Mouse (Mus musculus): ENCODE data around the gene Nfatc2ip. TPM values are rescaled to one million over a fixed set of nuclear protein-coding genes. Genes with fewer than 3 reads are reported as not detected.

Nfatc2ip gene
- polyA plus RNA-seq, 1 experiment, result 6.4 TPM

DNA sequence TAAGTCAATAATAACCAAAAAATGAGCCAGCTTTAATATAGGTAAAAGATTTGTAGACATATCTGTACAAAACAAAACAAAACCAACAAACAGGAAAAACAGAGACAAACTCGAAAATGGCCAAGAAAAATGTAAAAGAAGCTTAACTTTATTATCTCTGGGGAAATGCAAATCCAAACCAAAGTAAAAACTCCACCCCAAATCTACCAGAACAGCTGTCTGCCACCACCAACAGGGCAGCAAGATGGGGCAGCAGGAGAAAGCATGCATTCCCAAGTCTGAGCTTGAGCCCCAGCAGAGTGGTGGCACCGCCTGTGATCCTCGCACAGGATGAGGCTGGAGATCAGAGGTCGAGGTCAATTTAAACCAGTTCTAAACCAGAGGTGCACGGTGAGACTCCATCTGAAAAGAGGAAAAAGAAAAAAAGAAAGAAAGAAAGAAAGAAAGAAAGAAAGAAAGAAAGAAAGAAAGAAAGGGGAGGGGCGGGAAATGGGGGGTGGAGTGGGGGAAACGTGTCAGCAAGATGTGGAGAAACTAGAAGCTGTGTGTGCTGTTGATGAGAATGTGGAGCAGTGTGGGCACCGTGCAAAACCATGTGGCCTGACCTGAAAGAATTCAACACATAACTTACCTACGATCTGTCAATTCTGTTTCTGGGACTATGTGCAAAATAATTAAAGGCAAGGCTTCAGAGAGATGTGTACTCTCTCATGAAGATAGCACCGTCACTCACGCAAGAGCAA is 43.1 kb downstream of the Nfatc2ip start:
- H3K4me3 ChIP-seq (replicated peaks; ENCODE audit: insufficient read depth, low read depth, low read length), result no peak overlapping the region
- no peak for TF ChIP-seq CTCF (IDR thresholded peaks at IDR 0.05; ENCODE audit: borderline replicate concordance, insufficient read depth, low read depth, low read length)
- TF ChIP-seq POLR2A (IDR thresholded peaks at IDR 0.05; ENCODE audit: borderline replicate concordance, insufficient read depth, low read length), result no peak
- H3K4me1 ChIP-seq (ENCODE audit: control insufficient read depth, insufficient read depth, low read length), result no peaks in the 10 kb centered on the region
- 60% methylated on average over 11 of the region's 11 CpGs for WGBS
- no peaks in the 10 kb centered on the region for H3K27me3 ChIP-seq (ENCODE audit: control insufficient read depth, insufficient read depth, low read length)
- no peak overlapping the region for H3K27ac ChIP-seq (ENCODE audit: insufficient read depth, low read length)
- no peak for DNase-seq

DNA sequence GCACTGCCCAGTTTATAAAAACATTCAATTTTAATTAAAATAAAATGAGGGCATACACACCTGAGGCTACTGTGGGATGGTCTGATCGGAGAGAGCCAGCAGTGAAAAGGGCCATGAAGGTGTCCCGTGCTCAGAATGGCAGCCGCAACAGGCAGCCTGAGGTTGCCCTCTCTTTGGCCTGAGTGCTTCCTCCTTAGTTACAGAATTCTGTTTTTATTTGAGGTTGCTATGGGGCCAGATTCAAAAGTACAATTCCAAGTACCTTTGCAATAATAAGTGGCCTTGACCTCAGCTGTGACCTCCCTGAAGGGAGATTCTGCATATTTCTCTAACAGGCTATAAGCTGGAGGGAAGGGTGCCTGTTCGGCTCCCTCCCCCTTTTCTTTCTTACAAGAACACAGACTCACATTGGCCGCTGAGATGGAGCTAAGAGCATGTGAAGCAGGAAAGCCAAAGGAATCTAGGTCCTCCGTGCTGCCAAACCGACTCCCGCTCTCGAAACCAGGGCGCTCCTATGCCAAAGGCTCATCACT is 45.1 kb downstream of the Nfatc2ip start:
- Histone ChIP-seq H3K27ac (ENCODE audit: insufficient read depth, low read length) (no peak overlapping the region), H3K4me1 (ENCODE audit: control insufficient read depth, insufficient read depth, low read length) (no peaks in the 10 kb centered on the region), H3K4me3 (replicated peaks; ENCODE audit: insufficient read depth, low read depth, low read length) (no peak overlapping the region), H3K27me3 (ENCODE audit: control insufficient read depth, insufficient read depth, low read length) (no peaks in the 10 kb centered on the region)
- TF ChIP-seq POLR2A (IDR thresholded peaks at IDR 0.05; ENCODE audit: borderline replicate concordance, insufficient read depth, low read length) (no peak), CTCF (IDR thresholded peaks at IDR 0.05; ENCODE audit: borderline replicate concordance, insufficient read depth, low read depth, low read length) (no peak)
- WGBS, result 45% methylated on average over 10 of the region's 10 CpGs
- DNase-seq, result no peak

DNA sequence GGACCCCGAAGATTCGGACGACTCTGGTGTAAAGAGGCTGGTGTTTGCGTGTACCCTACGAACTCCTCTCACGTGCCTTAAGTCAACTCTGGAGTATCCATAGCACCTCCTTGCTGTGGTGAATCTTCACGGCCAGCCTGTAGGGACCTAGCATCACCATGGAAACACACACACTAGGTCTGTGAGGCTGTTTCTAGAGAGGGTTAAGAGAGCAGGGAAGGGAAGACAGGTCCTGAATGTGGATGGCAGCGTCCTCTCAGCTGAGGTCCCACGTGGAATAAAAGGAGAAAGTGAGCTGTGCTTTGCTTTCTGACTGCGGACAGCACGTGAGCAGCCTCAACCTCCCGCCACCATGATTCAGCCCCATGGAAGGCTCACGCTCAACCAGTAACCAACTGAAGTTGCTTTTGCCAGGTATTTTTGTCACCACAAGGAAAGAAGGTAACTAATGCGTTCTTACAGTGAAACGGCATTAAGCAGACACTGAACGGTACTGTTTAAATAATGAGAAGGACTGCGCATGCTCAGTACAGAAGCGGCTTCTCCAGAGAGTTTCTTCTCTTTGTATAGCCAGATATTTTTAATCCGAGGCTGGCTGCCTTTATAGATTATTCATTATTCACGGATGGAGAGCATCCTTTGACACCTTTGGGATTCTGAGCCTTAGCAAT is 45.7 kb downstream of the Nfatc2ip start:
- TF ChIP-seq POLR2A (IDR thresholded peaks at IDR 0.05; ENCODE audit: borderline replicate concordance, insufficient read depth, low read length), result no peak
- H3K4me3 ChIP-seq (replicated peaks; ENCODE audit: insufficient read depth, low read depth, low read length), result peak overlapping the region; percentile 42
- no peaks in the 10 kb centered on the region for H3K4me1 ChIP-seq (ENCODE audit: control insufficient read depth, insufficient read depth, low read length)
- H3K27ac ChIP-seq (ENCODE audit: insufficient read depth, low read length), result no peak overlapping the region
- 58% methylated on average over 20 of the region's 20 CpGs for WGBS
- no peaks in the 10 kb centered on the region for H3K27me3 ChIP-seq (ENCODE audit: control insufficient read depth, insufficient read depth, low read length)
- no peak for DNase-seq

DNA sequence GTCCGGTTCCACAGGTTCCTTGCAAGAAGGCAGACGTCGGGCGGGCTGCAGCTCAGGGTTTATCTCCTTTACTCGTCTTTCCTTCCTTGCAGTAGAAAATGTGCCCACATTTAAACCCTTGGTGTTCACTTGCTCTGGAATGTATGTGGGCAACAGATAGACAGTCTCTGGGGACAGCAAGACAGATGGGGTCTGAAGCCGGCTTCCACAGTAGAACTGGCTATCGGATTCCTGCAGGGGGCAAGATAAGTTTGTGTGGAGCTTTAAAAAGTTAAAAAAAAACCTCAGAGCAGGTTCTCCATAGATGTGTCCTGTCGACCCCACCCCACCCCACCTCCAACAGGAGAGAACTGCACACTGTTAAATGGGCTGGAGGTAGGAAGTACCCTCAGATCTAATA is 48.2 kb downstream of the Nfatc2ip start:
- Histone ChIP-seq H3K4me1 (ENCODE audit: control insufficient read depth, insufficient read depth, low read length) (no peaks in the 10 kb centered on the region), H3K27ac (ENCODE audit: insufficient read depth, low read length) (no peak overlapping the region), H3K27me3 (ENCODE audit: control insufficient read depth, insufficient read depth, low read length) (no peaks in the 10 kb centered on the region), H3K4me3 (replicated peaks; ENCODE audit: insufficient read depth, low read depth, low read length) (no peak overlapping the region)
- 63% methylated on average over 8 of the region's 8 CpGs for WGBS
- TF ChIP-seq POLR2A (IDR thresholded peaks at IDR 0.05; ENCODE audit: borderline replicate concordance, insufficient read depth, low read length), result no peak
- no peak for TF ChIP-seq CTCF (IDR thresholded peaks at IDR 0.05; ENCODE audit: borderline replicate concordance, insufficient read depth, low read depth, low read length)
- no peak for DNase-seq

DNA sequence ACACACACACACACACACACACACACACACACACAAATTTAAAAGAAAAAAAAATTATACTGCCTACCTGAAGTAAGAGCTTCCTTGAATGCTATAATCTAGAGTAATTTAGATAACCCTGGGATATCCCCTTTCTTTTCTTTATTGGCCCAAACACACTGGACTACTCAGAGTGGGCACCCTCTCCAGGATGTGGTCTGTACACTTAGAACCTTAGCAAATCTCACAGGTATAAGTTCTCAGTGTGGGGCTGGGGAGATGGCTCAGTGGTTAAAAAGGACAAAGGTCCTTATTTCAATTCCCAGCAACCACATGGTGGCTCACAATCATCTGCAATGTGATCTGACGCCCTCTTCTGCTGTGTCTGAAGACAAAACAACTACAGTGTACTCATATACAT is 49.4 kb downstream of the Nfatc2ip start:
- H3K27me3 ChIP-seq (ENCODE audit: control insufficient read depth, insufficient read depth, low read length), result no peaks in the 10 kb centered on the region
- no peak overlapping the region for H3K4me3 ChIP-seq (replicated peaks; ENCODE audit: insufficient read depth, low read depth, low read length)
- H3K27ac ChIP-seq (ENCODE audit: insufficient read depth, low read length), result no peak overlapping the region
- 20% methylated on average over 1 of the region's 1 CpGs for WGBS
- TF ChIP-seq POLR2A (IDR thresholded peaks at IDR 0.05; ENCODE audit: borderline replicate concordance, insufficient read depth, low read length) (no peak), CTCF (IDR thresholded peaks at IDR 0.05; ENCODE audit: borderline replicate concordance, insufficient read depth, low read depth, low read length) (no peak)
- H3K4me1 ChIP-seq (ENCODE audit: control insufficient read depth, insufficient read depth, low read length), result no peaks in the 10 kb centered on the region
- DNase-seq, result no peak

DNA sequence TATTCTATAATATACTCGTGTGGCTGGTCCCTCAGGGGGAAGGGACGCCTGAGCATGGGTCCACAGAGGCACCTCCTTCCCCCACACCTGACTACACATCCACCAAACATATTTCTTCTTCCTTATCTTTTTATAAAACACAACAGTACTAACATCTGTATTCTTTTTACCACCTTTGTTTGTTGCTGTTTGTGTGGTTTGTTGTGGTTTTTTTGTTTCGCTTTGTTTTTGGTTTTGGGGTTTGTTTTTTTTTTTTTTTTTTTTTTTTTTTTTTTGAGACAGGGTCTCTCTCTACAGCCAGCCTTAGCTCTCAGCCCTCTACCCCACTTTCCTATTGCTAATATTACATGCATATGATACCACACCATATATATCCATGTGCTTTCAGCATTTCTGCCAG is 50.6 kb downstream of the Nfatc2ip start:
- Histone ChIP-seq H3K4me1 (ENCODE audit: control insufficient read depth, insufficient read depth, low read length) (no peaks in the 10 kb centered on the region), H3K27me3 (ENCODE audit: control insufficient read depth, insufficient read depth, low read length) (no peaks in the 10 kb centered on the region), H3K4me3 (replicated peaks; ENCODE audit: insufficient read depth, low read depth, low read length) (no peak overlapping the region), H3K27ac (ENCODE audit: insufficient read depth, low read length) (no peak overlapping the region)
- no peak for DNase-seq
- TF ChIP-seq CTCF (IDR thresholded peaks at IDR 0.05; ENCODE audit: borderline replicate concordance, insufficient read depth, low read depth, low read length) (no peak), POLR2A (IDR thresholded peaks at IDR 0.05; ENCODE audit: borderline replicate concordance, insufficient read depth, low read length) (no peak)
- 42% methylated on average over 3 of the region's 3 CpGs for WGBS

DNA sequence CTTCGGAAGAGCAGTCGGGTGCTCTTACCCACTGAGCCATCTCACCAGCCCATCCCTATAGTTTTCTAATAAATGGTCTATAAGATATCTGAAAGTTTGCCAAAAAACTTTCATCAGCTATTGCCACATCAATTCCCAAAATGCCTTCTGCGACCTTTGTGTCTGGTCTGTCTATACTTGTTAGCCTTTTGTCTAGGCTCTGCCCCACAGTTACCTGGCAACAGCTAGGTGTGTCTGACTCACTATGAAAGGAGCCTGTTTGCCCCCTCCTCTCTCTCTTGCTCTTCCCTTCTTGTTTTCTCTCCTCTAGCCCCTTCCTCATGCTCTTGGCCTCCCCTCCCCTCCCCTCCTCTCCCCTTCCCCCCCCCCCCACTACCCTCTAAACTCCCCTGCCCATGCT is 51.0 kb downstream of the Nfatc2ip start:
- TF ChIP-seq CTCF (IDR thresholded peaks at IDR 0.05; ENCODE audit: borderline replicate concordance, insufficient read depth, low read depth, low read length), result no peak
- no peak for TF ChIP-seq POLR2A (IDR thresholded peaks at IDR 0.05; ENCODE audit: borderline replicate concordance, insufficient read depth, low read length)
- H3K27me3 ChIP-seq (ENCODE audit: control insufficient read depth, insufficient read depth, low read length), result no peaks in the 10 kb centered on the region
- WGBS, result 53% methylated on average over 3 of the region's 3 CpGs

DNA sequence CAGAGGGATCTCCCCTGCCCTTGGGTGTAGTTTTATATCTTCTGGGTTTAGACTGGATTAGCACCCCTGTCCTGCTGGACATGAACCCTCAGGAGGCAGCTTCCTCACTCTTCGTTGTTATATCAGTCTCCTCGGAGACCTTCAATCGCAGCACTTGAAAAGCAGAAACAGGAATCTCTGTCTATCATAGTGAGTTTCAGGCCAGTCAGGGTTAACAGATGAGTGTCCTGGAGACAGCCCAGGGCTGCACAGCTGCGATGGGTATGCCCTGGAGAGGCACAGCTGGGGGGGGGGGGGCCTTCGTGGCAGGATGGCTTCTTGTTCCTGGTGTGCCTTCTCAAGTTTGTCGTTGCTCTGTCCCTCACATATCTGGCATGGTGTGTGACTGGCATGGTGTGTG is 55.6 kb downstream of the Nfatc2ip start:
- no peaks in the 10 kb centered on the region for H3K27me3 ChIP-seq (ENCODE audit: control insufficient read depth, insufficient read depth, low read length)
- TF ChIP-seq CTCF (IDR thresholded peaks at IDR 0.05; ENCODE audit: borderline replicate concordance, insufficient read depth, low read depth, low read length) (no peak), POLR2A (IDR thresholded peaks at IDR 0.05; ENCODE audit: borderline replicate concordance, insufficient read depth, low read length) (no peak)
- no peak overlapping the region for H3K27ac ChIP-seq (ENCODE audit: insufficient read depth, low read length)
- 46% methylated on average over 6 of the region's 6 CpGs for WGBS
- no peak for DNase-seq
- no peak overlapping the region for H3K4me3 ChIP-seq (replicated peaks; ENCODE audit: insufficient read depth, low read depth, low read length)
- H3K4me1 ChIP-seq (ENCODE audit: control insufficient read depth, insufficient read depth, low read length), result no peaks in the 10 kb centered on the region

More for the DNA sequence above, 51.0 kb downstream of the Nfatc2ip start:
- no peak for DNase-seq
- no peak overlapping the region for H3K27ac ChIP-seq (ENCODE audit: insufficient read depth, low read length)
- no peaks in the 10 kb centered on the region for H3K4me1 ChIP-seq (ENCODE audit: control insufficient read depth, insufficient read depth, low read length)
- no peak overlapping the region for H3K4me3 ChIP-seq (replicated peaks; ENCODE audit: insufficient read depth, low read depth, low read length)

Measured in cerebellum, adult 2 months (tissue).